Mouse (Mus musculus): ENCODE measurements at regions not wholly inside any gene's neighbourhood (a gene's known extent, or its start where the extent isn't known, plus 50 kb on each side); places are given as distances from the start of the nearest gene placed in this dataset.

GRCm38 (mm10) chr12:7662027-7662426 is 315.4 kb upstream of the Apob start:
- no peak for DNase-seq

- DNase-seq, result no peak
Measured at GRCm38 (mm10) chr12:7670114-7670513, 307.3 kb upstream of the Apob start.

- no peak for DNase-seq
Measured at GRCm38 (mm10) chr12:7670561-7670960, 306.9 kb upstream of the Apob start.

DNA sequence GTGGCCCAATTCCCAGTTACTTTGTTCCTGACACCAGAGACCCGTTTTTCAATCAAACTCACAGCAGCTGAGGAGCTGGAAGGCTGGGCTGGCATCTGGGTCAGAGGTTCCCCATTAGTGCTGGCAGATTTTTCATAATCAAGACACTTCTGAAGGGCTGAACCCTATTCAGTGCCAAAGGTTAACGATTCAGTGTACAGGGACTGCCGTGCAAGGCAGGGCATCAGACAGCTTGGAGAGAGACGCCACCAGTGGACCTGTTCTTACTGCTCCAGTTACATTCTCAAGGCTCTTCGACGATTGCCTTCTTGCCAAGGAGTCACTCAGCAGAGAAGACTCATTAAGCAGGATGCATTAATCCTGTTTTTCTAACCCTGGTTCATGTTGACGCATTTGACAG is 285.5 kb upstream of the Apob start:
- DNase-seq, result peak in 1 of 2 experiments; percentile 5

DNA sequence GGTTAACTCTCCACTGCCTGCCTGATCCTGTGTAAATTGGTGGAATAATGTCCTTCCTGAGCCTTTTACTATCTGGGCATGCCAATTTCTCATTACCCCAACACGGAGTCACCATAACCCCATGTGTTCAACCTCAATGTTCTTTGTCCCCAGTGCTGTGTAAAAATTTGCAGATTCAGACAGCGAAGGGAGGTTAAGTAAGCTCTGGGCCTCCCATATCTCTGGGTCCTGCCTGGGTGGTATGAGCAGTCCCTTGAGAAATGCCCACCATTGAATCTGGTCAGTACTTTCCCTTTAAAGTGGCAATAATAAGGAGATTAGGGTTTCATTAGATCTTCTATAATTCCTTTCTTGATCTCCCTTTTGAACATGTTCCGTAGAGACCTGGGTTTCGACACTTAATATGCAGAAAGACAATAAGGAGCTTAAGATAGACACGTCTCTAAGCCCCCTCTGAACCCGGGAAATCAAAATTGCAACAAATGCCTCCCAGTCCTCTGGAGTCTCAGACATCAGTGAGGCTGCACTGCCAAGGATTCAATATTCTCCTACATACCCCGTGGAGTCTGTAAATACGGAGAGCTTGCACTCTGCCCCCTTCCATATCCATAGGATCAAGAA is 279.0 kb upstream of the Apob start:
- no peak for DNase-seq

GRCm38 (mm10) chr12:7709102-7709501 is 268.3 kb upstream of the Apob start:
- no peak for DNase-seq

DNA sequence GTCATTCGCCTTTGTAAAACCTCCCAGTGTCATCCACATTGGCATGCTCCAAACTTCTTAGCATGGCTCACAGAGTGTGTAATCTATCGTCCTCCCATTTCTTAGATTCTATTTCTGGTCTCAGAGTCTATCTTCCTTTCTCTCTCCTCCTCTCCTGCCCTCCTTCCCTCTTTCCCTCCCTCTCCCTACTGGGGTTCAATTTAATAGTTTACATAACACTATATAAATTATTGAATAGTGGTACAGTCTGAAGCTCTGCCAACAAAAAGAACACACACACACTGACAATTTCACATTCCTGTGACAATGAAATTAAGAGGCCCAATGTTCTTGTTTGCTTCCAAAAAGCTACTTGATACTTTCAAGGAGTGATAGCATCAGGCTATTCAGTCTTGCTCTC is 267.6 kb upstream of the Apob start:
- DNase-seq, result no peak

- no peak for DNase-seq
Measured at GRCm38 (mm10) chr12:7715091-7715490, 262.4 kb upstream of the Apob start.

DNA sequence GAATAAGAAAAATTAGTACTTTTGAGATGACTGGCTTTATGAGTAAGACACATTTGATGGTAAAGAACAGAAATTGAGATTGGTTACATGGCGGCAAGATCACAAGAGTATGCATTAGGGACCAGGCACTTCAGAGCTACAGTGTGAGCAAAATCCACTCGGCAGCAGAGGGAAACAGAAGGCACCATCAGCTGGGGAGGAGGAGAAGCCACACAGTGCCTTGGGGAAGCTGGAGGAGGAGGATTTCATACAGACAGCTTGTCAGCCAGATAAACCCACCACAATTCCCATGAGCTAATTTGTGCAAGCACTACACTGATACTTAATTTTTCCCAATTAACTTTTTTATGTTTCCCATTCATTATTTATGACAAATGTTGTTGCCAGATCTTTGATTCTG is 258.9 kb upstream of the Apob start:
- DNase-seq, result no peak

DNA sequence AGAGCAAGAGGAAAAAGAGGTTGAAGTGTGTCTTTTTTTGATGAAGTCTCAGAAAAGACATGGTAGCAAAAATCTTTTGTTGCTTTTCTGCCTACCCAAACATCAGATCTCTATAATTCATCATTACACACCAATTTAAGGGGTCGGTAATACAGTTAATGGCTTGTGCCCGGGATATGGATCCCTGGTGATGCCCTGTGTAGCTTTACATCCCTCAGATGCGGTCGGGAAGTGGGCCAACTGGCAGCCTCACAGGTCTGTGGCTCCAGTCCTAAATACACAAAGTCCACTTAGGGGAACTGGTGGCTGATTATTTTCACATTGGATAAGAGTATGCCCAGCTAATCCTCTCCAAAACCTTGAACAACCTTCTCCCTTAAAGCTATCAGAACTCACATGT is 258.4 kb upstream of the Apob start:
- DNase-seq, result peak; percentile 1 to 4

DNA sequence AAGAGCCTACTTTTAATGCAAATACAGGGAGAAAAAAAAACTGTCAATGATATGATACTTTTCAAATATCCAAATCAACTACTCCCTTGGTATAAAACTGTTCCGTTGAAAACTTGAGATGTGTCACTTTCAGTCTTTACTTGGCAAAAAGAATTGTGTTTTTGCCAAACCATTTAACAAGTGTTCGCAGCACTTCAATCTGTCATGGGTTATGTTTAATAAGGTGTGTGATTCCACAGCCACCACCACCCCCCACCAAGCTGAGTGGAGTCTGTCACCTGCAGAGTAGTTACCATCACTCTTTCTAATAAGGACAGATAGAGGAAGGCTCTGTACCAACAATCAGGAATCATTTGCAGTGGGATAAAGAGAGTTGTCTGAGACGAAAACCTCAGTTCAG is 252.5 kb upstream of the Apob start:
- DNase-seq, result no peak

GRCm38 (mm10) chr12:7738020-7738419 is 239.4 kb upstream of the Apob start:
- DNase-seq, result no peak

GRCm38 (mm10) chr12:7738629-7739351 is 238.7 kb upstream of the Apob start:
- no peak for DNase-seq

GRCm38 (mm10) chr12:7739352-7739994 is 238.0 kb upstream of the Apob start:
- DNase-seq, result peak in 1 of 2 experiments; percentile 6

DNA sequence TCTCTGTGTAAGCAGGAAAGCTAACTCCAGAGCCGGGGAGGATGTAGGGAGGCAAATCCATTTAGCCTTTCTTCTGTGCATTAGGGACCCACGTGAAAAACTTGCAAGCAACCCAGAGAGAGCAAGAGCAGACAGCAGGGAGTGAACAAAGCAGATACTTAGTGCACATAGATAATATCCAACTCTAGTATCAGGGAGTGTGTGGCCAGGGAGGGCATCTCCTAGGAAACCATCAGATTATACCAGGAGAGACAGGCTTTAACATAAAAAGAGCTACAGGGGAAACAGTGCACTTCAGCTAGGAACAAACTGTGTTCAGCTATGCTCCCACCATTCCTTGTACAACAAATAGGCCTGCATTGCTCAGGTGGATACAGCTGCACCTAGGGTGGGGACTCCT is 230.7 kb upstream of the Apob start:
- no peak for DNase-seq

DNA sequence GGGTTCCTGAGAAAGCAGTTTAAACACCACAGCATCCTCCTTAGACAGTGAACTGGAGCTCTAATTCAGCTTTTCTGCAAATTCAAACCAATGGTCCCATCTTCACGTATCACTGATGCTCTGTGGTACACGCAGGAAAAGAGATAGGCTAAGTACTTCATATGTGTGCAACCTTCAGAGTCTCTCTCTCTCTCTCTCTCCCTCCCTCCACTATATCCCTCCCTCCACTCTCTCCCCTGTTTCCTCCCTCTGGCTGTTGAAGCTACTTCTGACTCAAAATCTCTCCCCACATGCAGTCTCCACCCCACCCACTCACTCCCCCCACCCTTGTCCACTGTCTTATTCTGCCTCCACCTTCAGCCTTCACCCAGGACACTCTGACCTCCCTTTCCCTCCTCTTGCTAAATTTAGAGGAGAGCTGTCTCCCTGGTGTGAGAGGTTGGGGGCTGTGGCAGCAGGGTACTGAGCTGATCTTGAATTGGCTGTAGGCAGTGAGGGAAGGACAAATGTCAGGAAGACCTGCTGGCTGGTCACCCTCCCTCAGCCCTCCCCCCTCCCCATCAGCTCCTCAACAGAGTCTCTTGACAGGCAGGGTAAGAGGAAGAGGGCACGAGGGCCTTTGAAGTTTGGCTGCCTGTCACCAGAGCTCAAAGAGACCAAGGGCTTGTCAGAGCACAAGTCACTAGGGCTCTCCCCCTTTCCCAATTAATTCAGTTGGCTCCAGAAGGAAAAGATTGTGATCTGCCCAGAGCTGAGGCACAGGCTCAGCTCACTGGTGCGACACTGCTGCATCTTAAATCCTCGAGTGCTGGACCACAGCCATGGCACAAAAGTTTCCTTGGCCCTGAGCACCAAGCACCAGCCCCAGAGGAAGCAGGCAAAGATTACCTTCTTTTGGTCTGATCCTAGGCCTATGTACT is 227.9 kb upstream of the Apob start:
- DNase-seq, result peak; percentile 8 to 34

DNA sequence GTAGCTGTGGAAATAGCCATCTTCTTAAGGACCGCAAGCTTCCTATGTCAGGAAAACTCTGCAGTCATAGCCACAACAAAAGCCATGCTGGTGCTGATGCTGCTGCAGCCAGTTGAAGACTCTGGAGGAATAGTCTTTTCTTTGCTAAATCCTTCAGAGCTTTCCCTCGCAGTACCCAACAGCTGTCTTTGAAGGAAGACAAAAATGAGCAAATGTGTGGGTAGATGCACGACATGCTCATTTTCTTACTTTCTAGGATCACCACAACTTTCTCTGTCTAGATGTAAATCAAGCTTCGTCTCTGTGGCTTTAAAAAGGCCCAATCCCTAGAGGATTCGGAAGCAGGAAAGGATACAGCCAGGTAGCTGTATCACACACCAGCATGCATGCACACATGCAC is 222.6 kb upstream of the Apob start:
- DNase-seq, result no peak

- DNase-seq, result no peak
Measured at GRCm38 (mm10) chr12:7764795-7765697, 212.4 kb upstream of the Apob start.

DNA sequence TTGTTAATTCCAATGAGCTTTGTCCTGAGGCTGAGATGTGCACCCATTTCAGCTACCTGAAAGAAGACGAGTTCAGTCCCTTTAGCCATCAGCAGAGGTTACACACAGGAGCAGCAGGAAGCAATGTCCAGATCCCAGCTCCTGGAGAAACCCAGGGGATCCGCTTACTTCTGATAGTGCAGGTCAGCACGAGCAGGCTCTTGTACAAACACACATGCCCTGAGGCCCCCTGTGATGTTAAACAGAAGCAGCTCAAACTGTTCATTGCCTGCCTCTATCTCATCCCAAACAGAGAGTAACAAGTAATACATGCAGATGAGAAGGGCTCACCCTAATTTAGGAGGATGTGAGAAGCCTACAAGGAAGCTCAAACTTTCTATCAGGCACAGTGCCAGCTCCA is 203.3 kb upstream of the Apob start:
- DNase-seq, result no peak

DNA sequence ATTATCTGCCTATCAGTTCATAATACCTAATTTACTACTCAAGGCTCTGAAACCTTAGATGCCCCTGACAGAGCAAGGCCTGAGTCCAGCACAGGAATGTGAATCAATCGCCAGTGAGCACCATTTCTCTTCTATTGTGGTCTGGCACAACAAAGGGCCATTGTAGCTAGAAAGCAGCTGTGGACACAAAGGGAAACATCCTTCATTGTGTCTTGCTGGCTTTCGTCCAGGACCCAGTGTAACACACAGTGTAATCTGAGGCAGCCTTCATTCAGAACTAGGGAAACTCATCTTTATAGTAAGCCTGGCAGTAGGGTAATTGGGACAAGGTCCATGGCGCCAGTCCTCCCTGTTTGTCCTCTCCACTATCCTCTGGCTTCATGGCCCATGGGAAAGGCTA is 201.1 kb upstream of the Apob start:
- peak in 1 of 2 experiments; percentile 4 for DNase-seq

GRCm38 (mm10) chr12:7777220-7778055 is 200.0 kb upstream of the Apob start:
- DNase-seq, result peak; percentile 14 to 48

Data from kidney, postnatal 4 days (tissue).